Mouse (Mus musculus) myocyte (in vitro differentiated cells): Measurements from ENCODE around the gene Dnajc5. TPM values are rescaled to one million over a fixed set of nuclear protein-coding genes. Genes with fewer than 3 reads are reported as not detected.

Experiments
- H3K27me3 ChIP-seq: one replicate; pipeline ENCODE4 v1.6.1; 2011; ENCODE audit not compliant: control insufficient read depth, insufficient read depth, insufficient read length
- H3K36me3 ChIP-seq: one replicate; pipeline ENCODE4 v1.6.1; 2011; ENCODE audit not compliant: control insufficient read depth, insufficient read depth
- H3K4me2 ChIP-seq: one replicate; pipeline ENCODE4 v1.6.1; 2011; ENCODE audit warnings: low read depth, control low read depth
- H3K4me3 ChIP-seq: one replicate; pipeline ENCODE4 v1.5.1; 2011; ENCODE audit warnings: mild to moderate bottlenecking, control low read depth, moderate library complexity
- H3K79me2 ChIP-seq: one replicate; pipeline ENCODE4 v1.6.1; 2011; ENCODE audit not compliant: control insufficient read depth, insufficient read depth
- H3ac ChIP-seq: one replicate; pipeline ENCODE4 v1.6.1; 2011; ENCODE audit not compliant: control insufficient read depth, insufficient read length
- CEBPB ChIP-seq: IDR thresholded peaks from 2 replicates; pipeline ENCODE4 v1.6.1; 2011; ENCODE audit warnings: mild to moderate bottlenecking, moderate library complexity; ENCODE audit not compliant: poor library complexity, insufficient read depth, severe bottlenecking
- E2F4 ChIP-seq: IDR thresholded peaks from one replicate; pipeline ENCODE4 v1.6.1; 2011; ENCODE audit warnings: mild to moderate bottlenecking, control low read depth, moderate library complexity; ENCODE audit not compliant: insufficient read depth
- MAX ChIP-seq: IDR thresholded peaks from one replicate; pipeline ENCODE4 v1.6.1; 2011; ENCODE audit warnings: low read depth, mild to moderate bottlenecking, control low read depth
- MYOD1 ChIP-seq, 3 experiments: IDR thresholded peaks; one replicate each; pipeline ENCODE4 v1.6.1; 2011; ENCODE audit warnings: control low read depth in 2 of 3, low read depth in 2 of 3, mild to moderate bottlenecking in 2 of 3, moderate library complexity in 1 of 3; ENCODE audit not compliant: insufficient read length in 2 of 3, control insufficient read depth in 1 of 3
- MYOG ChIP-seq, 3 experiments: IDR thresholded peaks; one replicate each; pipeline ENCODE4 v1.6.1; 2011; ENCODE audit warnings: control low read depth in 2 of 3, low read depth in 2 of 3, mild to moderate bottlenecking in 2 of 3; ENCODE audit not compliant: insufficient read length in 2 of 3, control insufficient read depth in 1 of 3, insufficient read depth in 1 of 3
- POLR2A ChIP-seq: IDR thresholded peaks from one replicate; pipeline ENCODE4 v1.6.1; 2011; ENCODE audit warnings: low read depth, mild to moderate bottlenecking, control low read depth, moderate library complexity; ENCODE audit not compliant: insufficient read length
- POLR2AphosphoS2 ChIP-seq: IDR thresholded peaks from one replicate; pipeline ENCODE4 v1.6.1; 2011; ENCODE audit warnings: low read depth, control low read depth; ENCODE audit not compliant: insufficient read length
- REST ChIP-seq: IDR thresholded peaks from one replicate; pipeline ENCODE4 v1.6.1; 2011; ENCODE audit warnings: mild to moderate bottlenecking, control low read depth, moderate library complexity; ENCODE audit not compliant: insufficient read depth, insufficient read length
- SRF ChIP-seq: IDR thresholded peaks from one replicate; pipeline ENCODE4 v1.6.1; 2011; ENCODE audit warnings: low read depth; ENCODE audit not compliant: control insufficient read depth, insufficient read length
- TCF12 ChIP-seq: IDR thresholded peaks from one replicate; pipeline ENCODE4 v1.6.1; 2011; ENCODE audit warnings: mild to moderate bottlenecking, control low read depth; ENCODE audit not compliant: poor library complexity, insufficient read depth, severe bottlenecking
- TCF3 ChIP-seq: IDR thresholded peaks from one replicate; pipeline ENCODE4 v1.6.1; 2011; ENCODE audit warnings: low read depth, control low read depth; ENCODE audit not compliant: insufficient read length
- USF1 ChIP-seq: IDR thresholded peaks from one replicate; pipeline ENCODE4 v1.6.1; 2011; ENCODE audit warnings: low read depth, mild to moderate bottlenecking, control low read depth, moderate library complexity
- polyA plus RNA-seq: library from polyadenylated mRNA; unstranded; fragments of >200 nt; fragmentation: generic; extraction: Trizol; gene quantifications from one replicate; pipeline ENCODE4 v1.2.1, GENCODE M21; 2012; ENCODE audit warnings: missing spikeins

Dnajc5 gene
- polyA plus RNA-seq, 1 experiment: 67.7 TPM

GRCm38 (mm10) chr2:181483562-181484318 lies 36.5 kb upstream of the Dnajc5 start:
- Histone ChIP-seq H3K79me2 (no peaks in the 10 kb centered on the region), H3ac (no peak overlapping the region), H3K27me3 (no peaks in the 10 kb centered on the region), H3K36me3 (no peaks in the 10 kb centered on the region), H3K4me2 (peak overlapping the region; percentile 63), H3K4me3 (no peak overlapping the region)
- TF ChIP-seq E2F4: no peak
- TF ChIP-seq TCF3: no peak
- no peak for TF ChIP-seq MYOG (IDR thresholded peaks at IDR 0.05; ENCODE audit: control insufficient read depth in 1 of 3, insufficient read depth in 1 of 3, insufficient read length in 2 of 3, low read depth in 2 of 3)
- TF ChIP-seq POLR2A: no peak
- TF ChIP-seq POLR2AphosphoS2: no peak
- TF ChIP-seq USF1: no peak
- no peak for TF ChIP-seq TCF12
- TF ChIP-seq REST: no peak
- no peak for TF ChIP-seq SRF
- no peak for TF ChIP-seq MAX
- no peak for TF ChIP-seq MYOD1 (IDR thresholded peaks at IDR 0.05; ENCODE audit: control insufficient read depth in 1 of 3, insufficient read length in 2 of 3, low read depth in 2 of 3)

- Histone ChIP-seq H3K79me2 (no peaks in the 10 kb centered on the region), H3K36me3 (no peaks in the 10 kb centered on the region), H3ac (no peak overlapping the region), H3K27me3 (no peaks in the 10 kb centered on the region), H3K4me2 (no peak overlapping the region), H3K4me3 (no peak overlapping the region)
- TF ChIP-seq MYOG (IDR thresholded peaks at IDR 0.05; ENCODE audit: control insufficient read depth in 1 of 3, insufficient read depth in 1 of 3, insufficient read length in 2 of 3, low read depth in 2 of 3) (no peak), TCF12 (no peak), TCF3 (no peak), USF1 (no peak), E2F4 (no peak), CEBPB (no peak), MYOD1 (IDR thresholded peaks at IDR 0.05; ENCODE audit: control insufficient read depth in 1 of 3, insufficient read length in 2 of 3, low read depth in 2 of 3) (no peak), SRF (no peak), REST (no peak), POLR2A (no peak), MAX (no peak), POLR2AphosphoS2 (no peak)
These were observed 35.6 kb upstream of the Dnajc5 start for GRCm38 (mm10) chr2:181484456-181485233.

GRCm38 (mm10) chr2:181485741-181486140 lies 34.5 kb upstream of the Dnajc5 start:
- Histone ChIP-seq H3ac (no peak overlapping the region), H3K4me3 (no peak overlapping the region), H3K79me2 (no peaks in the 10 kb centered on the region), H3K36me3 (no peaks in the 10 kb centered on the region), H3K27me3 (no peaks in the 10 kb centered on the region), H3K4me2 (no peak overlapping the region)
- no peak for TF ChIP-seq REST
- no peak for TF ChIP-seq POLR2AphosphoS2
- no peak for TF ChIP-seq E2F4
- TF ChIP-seq TCF12: no peak
- TF ChIP-seq TCF3: no peak
- TF ChIP-seq CEBPB: no peak
- TF ChIP-seq MAX: no peak
- TF ChIP-seq USF1: no peak
- TF ChIP-seq MYOD1 (IDR thresholded peaks at IDR 0.05; ENCODE audit: control insufficient read depth in 1 of 3, insufficient read length in 2 of 3, low read depth in 2 of 3): no peak
- TF ChIP-seq SRF: no peak
- TF ChIP-seq POLR2A: no peak

- Histone ChIP-seq H3ac (no peak overlapping the region), H3K4me3 (no peak overlapping the region), H3K79me2 (no peaks in the 10 kb centered on the region), H3K36me3 (no peaks in the 10 kb centered on the region), H3K4me2 (peak overlapping the region; percentile 13), H3K27me3 (no peaks in the 10 kb centered on the region)
- no peak for TF ChIP-seq TCF3
- TF ChIP-seq MYOD1 (IDR thresholded peaks at IDR 0.05; ENCODE audit: control insufficient read depth in 1 of 3, insufficient read length in 2 of 3, low read depth in 2 of 3): no peak
These were observed 32.7 kb upstream of the Dnajc5 start for GRCm38 (mm10) chr2:181487338-181488277.
